In the genomic region with DNA sequence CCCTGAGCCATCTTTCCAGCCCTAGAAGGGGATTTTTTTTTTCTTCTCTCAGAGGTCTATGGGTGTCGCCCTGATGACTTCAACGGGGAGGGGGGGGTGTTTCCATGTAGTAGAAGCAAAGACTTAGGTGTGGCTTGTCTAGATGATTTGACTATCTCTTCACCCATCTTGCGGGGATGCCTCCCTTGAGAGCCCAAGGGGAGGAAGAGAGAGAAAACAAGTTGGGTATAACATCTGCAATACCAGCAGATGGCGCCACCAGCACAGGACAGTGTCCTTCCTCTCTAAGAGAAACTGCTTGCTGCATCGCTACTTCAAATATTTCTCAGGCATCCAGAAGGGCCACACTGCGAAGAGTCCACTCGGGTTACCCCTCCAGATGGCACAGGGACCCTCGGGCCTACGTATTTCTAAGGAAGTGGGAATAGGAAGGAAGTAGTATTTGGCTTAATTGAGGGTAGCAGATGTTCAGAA, we compare ENCODE assay signal across 8 mouse cellular contexts. TPM values are rescaled to one million over a fixed set of nuclear protein-coding genes. Genes with fewer than 3 reads are reported as not detected.
DNase-seq lines count a peak whose midpoint lies in the region; ATAC-seq lines count a peak whose summit lies in the region.

No protein-coding gene starts in this region.

- peak; percentile 93 for DNase-seq in 3T3-L1 (ENCODE audit: low read depth, low spot score)
- DNase-seq in adrenal gland, postnatal 14 days: peak; percentile 92
- peak; percentile 87 for DNase-seq in embryonic facial prominence, embryonic 10.5 days (ENCODE audit: low spot score)
- peak; percentile 97 for DNase-seq in heart, adult 11 months
- peak; percentile 70 to 84 for DNase-seq in kidney, adult 8-10 months
- peak; percentile 73 to 93 for DNase-seq in spleen, postnatal 10 days (ENCODE audit: low spot score in 2 of 2)

- no peak overlapping the region for H3K27ac ChIP-seq in embryonic facial prominence, embryonic 10.5 days (replicated peaks)
- no peak overlapping the region for H3K27ac ChIP-seq in limb, embryonic 13.5 days
- H3K27ac ChIP-seq in midbrain, embryonic 16.5 days (ENCODE audit: low read length): no peak overlapping the region

- H3K4me2 ChIP-seq in limb, embryonic 13.5 days (replicated peaks): peak overlapping the region; percentile 43
- peak overlapping the region; percentile 26; the same call in 1 of the 2 replicates for H3K4me2 ChIP-seq in midbrain, embryonic 16.5 days (ENCODE audit: low read length)

- peak; percentile 41; the same call in 1 of the 2 replicates for ATAC-seq in limb, embryonic 13.5 days (ENCODE audit: low FRiP score, low read depth)
- ATAC-seq in midbrain, embryonic 16.5 days: peak; percentile 28; the same call in 1 of the 2 replicates

- peaks cover 27% of the 10 kb centered on the region for H3K4me1 ChIP-seq in embryonic facial prominence, embryonic 10.5 days
- peaks cover 18% of the 10 kb centered on the region for H3K4me1 ChIP-seq in limb, embryonic 13.5 days
- H3K4me1 ChIP-seq in midbrain, embryonic 16.5 days (ENCODE audit: control insufficient read depth, insufficient read depth, low read length): peaks cover 6% of the 10 kb centered on the region

- H3K9me3 ChIP-seq in embryonic facial prominence, embryonic 10.5 days: no peaks in the 10 kb centered on the region
- no peaks in the 10 kb centered on the region for H3K9me3 ChIP-seq in limb, embryonic 13.5 days
- no peaks in the 10 kb centered on the region for H3K9me3 ChIP-seq in midbrain, embryonic 16.5 days (replicated peaks; ENCODE audit: control insufficient read depth, low read length, poor library complexity, severe bottlenecking)

- no peak overlapping the region for H3K4me3 ChIP-seq in embryonic facial prominence, embryonic 10.5 days
- H3K4me3 ChIP-seq in limb, embryonic 13.5 days: no peak overlapping the region
- H3K4me3 ChIP-seq in midbrain, embryonic 16.5 days (ENCODE audit: low read depth, low read length): no peak overlapping the region

- under 1% methylated on average over 9 of the region's 9 CpGs for WGBS in embryonic facial prominence, embryonic 10.5 days
- WGBS in limb, embryonic 13.5 days: 1% methylated on average over 9 of the region's 9 CpGs
- WGBS in midbrain, embryonic 16.5 days: 4% methylated on average over 9 of the region's 9 CpGs

- 0 out of 2 replicates have a peak, but pooled peaks cover 5% of the 10 kb centered on the region for H3K27me3 ChIP-seq in embryonic facial prominence, embryonic 10.5 days (replicated peaks; ENCODE audit: low read depth, poor library complexity, severe bottlenecking)
- 0 out of 2 replicates have a peak, but pooled peaks cover 3% of the 10 kb centered on the region for H3K27me3 ChIP-seq in limb, embryonic 13.5 days
- no peaks in the 10 kb centered on the region for H3K27me3 ChIP-seq in midbrain, embryonic 16.5 days (ENCODE audit: control insufficient read depth, insufficient read depth, low read depth, low read length)

- no peak overlapping the region for H3K9ac ChIP-seq in limb, embryonic 13.5 days
- H3K9ac ChIP-seq in midbrain, embryonic 16.5 days (ENCODE audit: low read depth, low read length): no peak overlapping the region

- H3K36me3 ChIP-seq in embryonic facial prominence, embryonic 10.5 days (replicated peaks): no peaks in the 10 kb centered on the region
- no peaks in the 10 kb centered on the region for H3K36me3 ChIP-seq in limb, embryonic 13.5 days
- H3K36me3 ChIP-seq in midbrain, embryonic 16.5 days (ENCODE audit: control insufficient read depth, insufficient read depth, low read length): no peaks in the 10 kb centered on the region

RNA-seq across cellular contexts. Expression of a gene that starts 2.6 kb away (rescaled TPM):
- not detected in 2 replicates for total RNA-seq in adrenal gland, postnatal 14 days (2021)
- polyA plus RNA-seq in embryonic facial prominence, embryonic 10.5 days (2016; fragmentation: Nextera tagmentation; extraction: Ambion mirVana): not detected in 2 replicates
- polyA plus RNA-seq in limb, embryonic 13.5 days (2015; fragmentation: Nextera tagmentation; extraction: Ambion mirVana): not detected in 2 replicates
- not detected in 2 replicates for polyA plus RNA-seq in midbrain, embryonic 16.5 days (2015; fragmentation: Nextera tagmentation; extraction: Ambion mirVana)

RNA-seq across cellular contexts. Expression of a gene that starts 15.7 kb away (rescaled TPM):
- total RNA-seq in adrenal gland, postnatal 14 days (2021): 0.15 and 0.56 TPM in 2 replicates
- not detected in 2 replicates for polyA plus RNA-seq in embryonic facial prominence, embryonic 10.5 days (2016; fragmentation: Nextera tagmentation; extraction: Ambion mirVana)
- polyA plus RNA-seq in limb, embryonic 13.5 days (2015; fragmentation: Nextera tagmentation; extraction: Ambion mirVana): not detected in 2 replicates
- not detected in 2 replicates for polyA plus RNA-seq in midbrain, embryonic 16.5 days (2015; fragmentation: Nextera tagmentation; extraction: Ambion mirVana)
